Mouse (Mus musculus) spleen, postnatal 14 days (tissue): ENCODE results near the gene Gm4301.
"Not testable (repeated sequence)": the region's sequence is repeated elsewhere in the genome, so short reads cannot be mapped to it uniquely, and the experiment has no call there.

Experiments
- DNase-seq, 2 experiments: peaks; one replicate each; pipeline ENCODE4 v3.0.0; 2021 to 2022; ENCODE audit warnings: low spot score in 2 of 2

Gm4301 gene

GRCm38 (mm10) chr10:100335376-100335775 is at the start of gene Gm4301:
TSS of gene Gm4301 (plus strand) at chr10:100335676.
- DNase-seq: not testable (repeated sequence)

GRCm38 (mm10) chr10:100296105-100296504 is 39.4 kb upstream of the Gm4301 start:
- DNase-seq: no peak

DNA sequence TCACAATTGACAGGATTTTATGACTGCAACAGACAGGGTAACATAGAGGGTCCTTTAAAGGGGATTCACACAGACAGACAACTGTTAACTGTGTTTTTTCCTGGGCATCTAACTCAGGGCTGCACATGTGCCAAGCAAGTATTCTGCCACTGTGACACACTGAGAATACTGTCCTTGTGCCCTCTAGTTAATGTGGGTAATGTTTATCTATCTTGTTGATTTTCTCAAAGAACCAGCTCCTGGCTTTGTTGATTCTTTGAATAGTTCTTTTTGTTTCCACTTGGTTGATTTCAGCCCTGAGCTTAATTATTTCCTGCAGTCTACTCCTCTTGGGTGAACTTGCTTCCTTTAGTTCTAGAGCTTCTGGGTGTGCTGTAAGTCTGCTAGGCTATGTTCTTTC is 35.4 kb upstream of the Gm4301 start:
- DNase-seq: not testable (repeated sequence)

DNA sequence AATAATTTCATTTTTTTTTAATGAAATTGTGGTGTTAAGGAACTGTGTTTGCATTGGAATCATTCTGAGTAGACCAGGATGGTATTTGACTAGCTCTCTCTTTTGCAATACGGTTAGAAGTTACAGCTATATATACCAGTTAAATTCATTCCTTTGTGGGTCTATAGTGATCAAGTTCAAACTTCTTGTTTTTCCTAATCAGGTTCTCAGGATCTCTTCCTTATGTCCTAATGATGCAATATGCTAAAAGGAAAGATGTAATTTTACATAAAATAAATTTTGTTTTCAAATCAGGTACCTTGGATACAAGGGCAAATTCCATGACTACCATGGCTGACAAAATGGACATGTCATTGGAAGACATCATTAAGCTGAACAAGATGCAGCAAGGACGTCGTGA is 5.1 kb downstream of the Gm4301 start, which contains the start of gene Gm4302:
TSS of gene Gm4302 (plus strand) at position 301 of the 400 bp plus-strand sequence.
- DNase-seq: not testable (repeated sequence)

DNA sequence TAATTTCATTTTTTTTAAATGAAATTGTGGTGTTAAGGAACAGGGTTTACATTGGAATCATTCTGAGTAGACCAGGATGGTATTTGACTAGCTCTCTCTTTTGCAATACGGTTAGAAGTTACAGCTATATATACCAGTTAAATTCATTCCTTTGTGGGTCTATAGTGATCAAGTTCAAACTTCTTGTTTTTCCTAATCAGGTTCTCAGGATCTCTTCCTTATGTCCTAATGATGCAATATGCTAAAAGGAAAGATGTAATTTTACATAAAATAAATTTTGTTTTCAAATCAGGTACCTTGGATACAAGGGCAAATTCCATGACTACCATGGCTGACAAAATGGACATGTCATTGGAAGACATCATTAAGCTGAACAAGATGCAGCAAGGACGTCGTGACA is 10.2 kb downstream of the Gm4301 start, which contains the start of gene Gm4303:
TSS of gene Gm4303 (plus strand) at position 301 of the 400 bp plus-strand sequence.
- DNase-seq: not testable (repeated sequence)

DNA sequence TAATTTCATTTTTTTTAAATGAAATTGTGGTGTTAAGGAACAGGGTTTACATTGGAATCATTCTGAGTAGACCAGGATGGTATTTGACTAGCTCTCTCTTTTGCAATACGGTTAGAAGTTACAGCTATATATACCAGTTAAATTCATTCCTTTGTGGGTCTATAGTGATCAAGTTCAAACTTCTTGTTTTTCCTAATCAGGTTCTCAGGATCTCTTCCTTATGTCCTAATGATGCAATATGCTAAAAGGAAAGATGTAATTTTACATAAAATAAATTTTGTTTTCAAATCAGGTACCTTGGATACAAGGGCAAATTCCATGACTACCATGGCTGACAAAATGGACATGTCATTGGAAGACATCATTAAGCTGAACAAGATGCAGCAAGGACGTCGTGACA is 15.3 kb downstream of the Gm4301 start, which contains the start of gene Gm4305:
TSS of gene Gm4305 (plus strand) at position 301 of the 400 bp plus-strand sequence.
- DNase-seq: not testable (repeated sequence)

DNA sequence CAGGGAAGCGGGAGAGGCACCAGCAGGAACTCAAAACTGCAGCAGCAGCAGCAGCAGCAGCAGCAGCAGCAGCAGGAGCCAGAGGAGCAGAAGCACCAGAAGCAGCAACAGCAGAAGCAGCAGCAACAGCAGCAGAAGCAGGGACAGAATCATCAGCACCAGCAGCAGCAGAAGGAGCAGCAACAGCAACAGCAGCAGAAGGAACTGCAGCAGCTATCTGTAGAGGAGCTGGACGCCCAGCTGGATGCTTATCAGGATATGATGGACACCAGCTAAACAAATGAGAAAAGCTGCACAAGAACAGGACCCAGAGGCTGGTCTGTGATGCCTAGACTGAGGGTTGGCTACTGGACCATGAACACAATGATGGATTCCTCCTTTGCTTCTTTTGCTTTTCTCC is 21.4 kb downstream of the Gm4301 start:
- peak; percentile 1 to 11 for DNase-seq

- not testable (repeated sequence) for DNase-seq
Observed at GRCm38 (mm10) chr10:100361038-100361437, 25.6 kb downstream of the Gm4301 start, which contains the start of gene Gm4307. TSS of gene Gm4307 (plus strand) at chr10:100361338.

- not testable (repeated sequence) for DNase-seq
Observed at GRCm38 (mm10) chr10:100382460-100382859, 47.0 kb downstream of the Gm4301 start, which contains the start of gene Gm4312. TSS of gene Gm4312 (minus strand) at chr10:100382560.
